Mouse (Mus musculus) layer of hippocampus, adult 9-11 months (tissue): Measurements from ENCODE around the gene Crybg2.

Experiments used
- DNase-seq: peaks from one replicate; pipeline ENCODE4 v3.0.0; 2022

The Crybg2 gene

DNA sequence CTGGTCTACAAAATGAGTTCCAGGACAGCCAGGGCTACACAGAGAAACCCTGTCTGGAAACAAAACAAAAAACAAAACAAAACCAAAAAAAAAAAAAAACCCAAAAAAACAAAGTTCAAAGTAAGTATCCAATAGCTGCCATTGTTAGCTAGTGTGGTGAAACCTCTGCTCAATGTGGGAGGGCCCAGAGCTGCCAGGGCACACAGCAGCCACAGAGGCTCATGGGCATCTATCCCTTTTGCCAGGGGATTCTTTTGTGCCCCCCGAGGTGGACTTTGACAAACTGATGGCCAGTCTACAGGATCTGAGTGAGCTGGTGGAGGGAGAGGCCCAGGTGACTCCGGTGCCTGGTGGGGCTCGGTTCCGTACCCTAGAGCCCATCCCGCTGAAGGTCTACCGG is 62.5 kb downstream of the Crybg2 start:
- no peak for DNase-seq

- DNase-seq, result peak; percentile 94
Observed at GRCm38 (mm10) chr4:134123680-134124551, 63.3 kb downstream of the Crybg2 start.

GRCm38 (mm10) chr4:134125383-134126060 is 64.9 kb downstream of the Crybg2 start:
- DNase-seq, result no peak

DNA sequence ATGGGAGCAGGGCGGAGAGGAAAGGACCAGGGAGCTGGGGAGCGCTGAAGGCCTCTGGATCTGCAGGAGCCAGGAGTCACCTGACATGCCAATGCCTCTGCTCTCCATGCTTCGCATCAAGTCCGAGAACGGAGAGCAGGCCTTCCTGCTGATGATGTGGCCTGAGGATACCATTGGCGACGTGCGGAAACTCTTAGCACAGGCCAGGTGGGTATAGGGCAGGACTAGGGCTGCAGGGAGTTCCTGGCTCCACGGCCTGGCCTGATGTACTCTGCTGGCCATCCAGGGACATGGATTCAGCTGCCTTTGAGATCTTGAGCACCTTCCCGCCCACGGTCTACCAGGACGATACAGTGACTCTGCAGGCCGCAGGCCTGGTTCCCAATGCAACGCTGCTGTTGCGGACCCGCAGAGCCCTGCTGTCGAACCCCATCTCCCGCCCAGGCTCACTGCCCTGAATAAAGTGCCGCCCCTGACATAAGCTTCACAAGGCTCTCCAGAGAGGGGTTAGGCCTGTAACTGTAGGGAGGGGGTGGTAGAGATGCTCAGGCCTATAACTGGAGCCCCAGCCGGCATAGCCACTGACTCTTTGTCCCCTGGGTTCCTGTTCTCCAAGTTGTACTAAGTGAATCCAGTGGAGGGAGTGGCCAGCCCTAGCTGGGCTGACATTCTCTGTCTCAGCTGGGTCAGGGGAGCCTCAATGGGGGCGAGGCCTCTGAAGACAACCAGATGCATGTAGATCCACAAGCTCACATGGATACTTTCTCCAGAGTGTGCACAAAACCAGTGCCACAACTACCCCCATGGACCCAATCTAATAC is 65.9 kb downstream of the Crybg2 start:
- no peak for DNase-seq

DNA sequence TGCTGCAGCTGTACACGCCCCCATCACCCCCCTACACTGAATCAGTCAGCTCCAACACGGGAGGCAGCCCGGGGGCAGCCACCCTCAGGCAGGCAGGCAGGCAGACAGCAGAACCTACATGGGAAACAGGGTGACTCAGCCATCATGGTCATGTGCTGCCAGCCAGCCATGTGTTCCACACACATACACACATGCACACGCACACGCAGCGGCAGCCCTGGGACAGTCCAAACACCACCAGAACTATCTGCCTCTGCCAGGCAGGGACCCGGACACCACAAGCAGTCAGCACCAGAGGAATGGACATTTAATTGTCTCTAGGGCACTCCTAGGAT is 66.5 kb downstream of the Crybg2 start:
- peak; percentile 91 for DNase-seq

GRCm38 (mm10) chr4:134127793-134128192 is 67.2 kb downstream of the Crybg2 start:
- no peak for DNase-seq

DNA sequence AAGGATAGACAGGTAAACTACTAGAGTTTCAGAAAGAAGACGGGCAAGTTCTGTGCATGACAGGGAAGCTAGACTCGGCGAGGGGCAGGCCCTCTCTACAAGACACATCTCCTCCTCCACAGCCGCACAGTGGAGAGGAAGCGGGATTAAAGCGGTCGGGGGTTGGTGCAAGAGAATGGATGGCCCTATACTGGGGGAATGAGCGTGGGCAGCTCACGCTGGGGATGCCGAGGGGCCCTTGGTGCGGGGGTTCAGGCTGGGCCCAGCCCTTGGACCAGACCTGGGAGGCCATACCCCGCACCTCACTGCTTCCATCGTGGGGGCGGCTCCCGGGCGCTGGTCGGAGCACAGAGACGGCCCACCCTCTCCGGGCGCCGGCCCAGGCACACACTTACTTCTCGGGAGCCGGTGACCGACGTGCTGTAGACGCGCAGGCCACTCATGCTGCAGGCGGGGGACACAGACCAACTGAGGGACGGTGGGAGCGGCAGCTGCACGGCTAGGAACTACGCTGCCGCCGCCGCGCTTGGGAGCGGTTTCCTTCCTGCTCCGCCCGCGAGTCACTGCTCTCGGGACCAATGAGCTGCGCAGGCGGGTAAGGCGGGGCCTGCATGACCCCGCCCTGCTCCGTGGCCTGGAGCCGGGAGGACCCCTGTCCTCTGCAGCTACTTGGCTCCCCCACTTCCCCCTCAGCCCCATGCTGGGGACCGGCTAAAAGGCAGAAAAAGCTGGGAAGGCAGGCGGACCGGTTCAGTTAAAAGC is 67.8 kb downstream of the Crybg2 start, which contains the start of gene Sh3bgrl3:
Sh3bgrl3 (minus strand) TSS at position 569 of the 762 bp plus-strand sequence.
- DNase-seq, result peak; percentile 91

- DNase-seq, result no peak
Observed at GRCm38 (mm10) chr4:134128983-134129362, 68.4 kb downstream of the Crybg2 start.

DNA sequence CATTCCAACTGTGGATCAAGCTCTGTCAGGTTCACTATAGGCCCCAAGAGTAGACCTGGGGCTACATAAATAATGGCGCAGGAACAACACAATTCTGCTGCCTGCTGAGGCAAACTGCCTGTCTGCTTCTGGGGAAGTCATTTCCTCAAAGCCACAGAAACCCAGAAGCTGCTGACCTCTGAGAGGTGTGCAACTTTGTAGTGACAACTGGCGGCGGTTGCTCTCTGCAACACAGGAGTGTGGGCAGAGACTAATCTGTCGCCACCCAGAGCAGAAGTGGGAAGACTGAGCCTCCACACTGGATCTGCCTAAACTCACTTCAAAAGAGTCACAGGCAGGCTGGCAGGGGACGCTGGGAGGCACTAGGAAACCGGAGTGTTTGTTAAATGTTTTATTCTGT is 68.9 kb downstream of the Crybg2 start:
- peak; percentile 61 for DNase-seq

DNA sequence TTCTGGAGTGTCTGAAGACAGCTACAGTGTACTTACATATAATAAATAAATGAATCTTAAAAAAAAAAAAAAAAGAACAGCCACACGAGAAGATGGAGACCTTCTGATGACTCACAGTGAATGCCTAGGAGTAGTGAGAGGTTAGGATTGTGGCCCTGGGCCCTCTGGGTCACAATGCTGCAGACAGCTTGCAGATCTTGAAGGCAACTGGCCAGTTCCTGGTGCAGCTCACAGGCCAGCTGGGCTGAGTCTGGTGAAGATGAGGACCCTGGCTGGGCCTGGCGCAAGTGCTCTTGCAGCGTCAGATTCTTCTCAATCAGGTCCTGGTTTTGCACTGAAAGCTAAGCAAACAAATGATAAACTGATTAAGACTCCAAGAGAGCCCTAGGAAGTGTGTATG is 71.5 kb downstream of the Crybg2 start:
- no peak for DNase-seq

DNA sequence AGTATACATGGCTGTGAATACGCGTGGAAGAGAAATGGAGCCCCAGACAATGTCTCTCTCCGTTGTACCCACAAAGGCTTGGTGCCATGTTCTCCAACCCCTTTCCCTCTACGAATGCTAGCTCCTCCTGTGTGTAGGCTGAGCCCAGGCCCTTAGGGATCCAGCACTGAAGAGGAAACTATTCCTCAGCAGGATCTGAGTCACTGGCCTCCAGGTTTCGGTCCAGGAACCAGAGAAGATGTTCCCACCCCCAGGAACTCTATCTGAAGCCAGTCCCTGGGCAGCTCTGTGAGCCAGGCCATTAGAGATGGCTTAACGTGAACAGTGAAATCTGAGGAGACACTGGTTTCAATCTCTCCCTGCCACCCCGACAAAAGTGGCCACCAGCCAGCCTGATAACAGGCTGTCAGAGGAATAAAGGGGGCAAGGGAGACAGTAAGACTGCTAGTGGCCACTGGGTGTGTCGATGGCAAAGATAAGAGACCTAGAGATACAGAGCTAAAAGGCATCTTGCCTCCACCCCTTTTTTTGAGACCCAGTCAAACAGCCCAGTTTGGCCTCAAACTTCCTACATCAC is 72.0 kb downstream of the Crybg2 start:
- DNase-seq, result no peak

- DNase-seq, result no peak
Observed at GRCm38 (mm10) chr4:134136280-134136926, 75.8 kb downstream of the Crybg2 start.

GRCm38 (mm10) chr4:134138857-134139256 is 78.2 kb downstream of the Crybg2 start:
- no peak for DNase-seq
